Mouse (Mus musculus) heart, adult 2 months (tissue): ENCODE measurements at regions not wholly inside any gene's neighbourhood (a gene's known extent, or its start where the extent isn't known, plus 50 kb on each side); places are given as distances from the start of the nearest gene placed in this dataset.

Source experiments
- DNase-seq, 2 experiments: peaks; one replicate each; pipeline ENCODE4 v3.0.0; 2021
- H3K27ac ChIP-seq: fragments of 200-600 bp; 2 replicates; pipeline ENCODE4 v1.8.1; 2022
- H3K27me3 ChIP-seq: fragments of 200-500 bp; 2 replicates; pipeline ENCODE4 v1.6.1; 2012; ENCODE audit warnings: mild to moderate bottlenecking, low read length, inconsistent platforms, mixed read lengths; ENCODE audit not compliant: control insufficient read depth, insufficient read depth
- H3K36me3 ChIP-seq: fragments of 200-500 bp; 2 replicates; pipeline ENCODE4 v1.6.1; 2012; ENCODE audit warnings: low read length, inconsistent platforms; ENCODE audit not compliant: control insufficient read depth, insufficient read depth
- H3K4me1 ChIP-seq: fragments of 200-500 bp; 2 replicates; pipeline ENCODE4 v1.6.1; 2011; ENCODE audit warnings: low read length; ENCODE audit not compliant: control insufficient read depth, insufficient read depth
- H3K4me3 ChIP-seq: fragments of 200-600 bp; 2 replicates; pipeline ENCODE4 v1.8.1; 2022
- H3K79me2 ChIP-seq: fragments of 200-500 bp; replicated peaks from 2 replicates; pipeline ENCODE4 v1.6.1; 2012; ENCODE audit warnings: mild to moderate bottlenecking, inconsistent platforms, low read length, moderate library complexity, mixed read lengths; ENCODE audit not compliant: control insufficient read depth, insufficient read depth
- H3K9ac ChIP-seq: fragments of 200-500 bp; 2 replicates; pipeline ENCODE4 v1.6.1; 2012; ENCODE audit warnings: low read depth, mild to moderate bottlenecking, control low read depth, inconsistent platforms, low read length, mixed read lengths
- CTCF ChIP-seq: fragments of 200-600 bp; IDR thresholded peaks from 2 replicates; pipeline ENCODE4 v1.8.1; 2022; ENCODE audit warnings: antibody characterized with exemption, mild to moderate bottlenecking, moderate library complexity
- EP300 ChIP-seq: fragments of 200-500 bp; IDR thresholded peaks from 2 replicates; pipeline ENCODE4 v1.6.1; 2011; ENCODE audit warnings: low read depth, low read length, control low read depth; ENCODE audit not compliant: insufficient read depth
- POLR2A ChIP-seq: fragments of 200-500 bp; IDR thresholded peaks from 2 replicates; pipeline ENCODE4 v1.6.1; 2011; ENCODE audit warnings: mild to moderate bottlenecking, low read depth, low read length, control low read depth; ENCODE audit not compliant: insufficient read depth
- WGBS: fragments of 180-500 bp; shearing (Covaris S2); methylation state at CpG from one replicate; pipeline ENCODE4 v1.1.7; 2018; 5-methylcytosine and 5-hydroxymethylcytosine counted together
- intact Hi-C: fragments of 180-260 bp; cut with DNase I; formaldehyde crosslinking; loops from one replicate; pipeline ENCODE4 v1.15.1; 2025

- no peak overlapping the region for H3K27ac ChIP-seq
- DNase-seq: no peak
- H3K4me1 ChIP-seq: no peaks in the 10 kb centered on the region
- no peaks in the 10 kb centered on the region for H3K27me3 ChIP-seq
- intact Hi-C loops: loop anchor here (5.0 to 10.0 kb wide), 2 partner anchors 451 to 568 kb away; no protein-coding TSS in a partner anchor
- H3K79me2 ChIP-seq: no peaks in the 10 kb centered on the region
- no peak for TF ChIP-seq EP300
- TF ChIP-seq POLR2A: no peak
- TF ChIP-seq CTCF: peak; percentile 78
- no peak overlapping the region for H3K4me3 ChIP-seq
- no peak overlapping the region for H3K9ac ChIP-seq
- H3K36me3 ChIP-seq: no peaks in the 10 kb centered on the region
- 40% methylated on average over 2 of the region's 2 CpGs for WGBS
These were observed 678.8 kb upstream of the Sox9 start for GRCm38 (mm10) chr11:112103252-112103651.

- Histone ChIP-seq H3K4me3 (no peak overlapping the region), H3K36me3 (no peaks in the 10 kb centered on the region), H3K27ac (no peak overlapping the region), H3K4me1 (no peaks in the 10 kb centered on the region), H3K9ac (no peak overlapping the region), H3K27me3 (no peaks in the 10 kb centered on the region), H3K79me2 (no peaks in the 10 kb centered on the region)
- 44% methylated on average over 4 of the region's 4 CpGs for WGBS
- intact Hi-C loops: loop anchor here (10.0 kb wide), 1 partner anchor 572 kb away; no protein-coding TSS in a partner anchor
- no peak for DNase-seq
- TF ChIP-seq CTCF (no peak), EP300 (no peak), POLR2A (no peak)
These were observed 675.1 kb upstream of the Sox9 start for GRCm38 (mm10) chr11:112106891-112107290.

GRCm38 (mm10) chr11:112107314-112107713 is 674.7 kb upstream of the Sox9 start:
- Histone ChIP-seq H3K4me3 (no peak overlapping the region), H3K36me3 (no peaks in the 10 kb centered on the region), H3K9ac (no peak overlapping the region), H3K27ac (no peak overlapping the region), H3K27me3 (no peaks in the 10 kb centered on the region), H3K4me1 (no peaks in the 10 kb centered on the region), H3K79me2 (no peaks in the 10 kb centered on the region)
- TF ChIP-seq CTCF: no peak
- no peak for TF ChIP-seq EP300
- TF ChIP-seq POLR2A: no peak
- no peak for DNase-seq
- intact Hi-C loops: loop anchor here (10.0 kb wide), 1 partner anchor 573 kb away; no protein-coding TSS in a partner anchor
- WGBS: 54% methylated on average over 7 of the region's 7 CpGs

GRCm38 (mm10) chr11:112121026-112121425 is 661.0 kb upstream of the Sox9 start:
- Histone ChIP-seq H3K27me3 (no peaks in the 10 kb centered on the region), H3K79me2 (no peaks in the 10 kb centered on the region), H3K27ac (no peak overlapping the region), H3K9ac (no peak overlapping the region), H3K4me1 (no peaks in the 10 kb centered on the region), H3K4me3 (no peak overlapping the region), H3K36me3 (no peaks in the 10 kb centered on the region)
- WGBS: 87% methylated on average over 6 of the region's 6 CpGs
- TF ChIP-seq EP300: no peak
- no peak for TF ChIP-seq POLR2A
- TF ChIP-seq CTCF: no peak
- intact Hi-C loops: no loop called here
- no peak for DNase-seq

GRCm38 (mm10) chr11:112121831-112122230 is 660.2 kb upstream of the Sox9 start:
- intact Hi-C loops: no loop called here
- TF ChIP-seq EP300: no peak
- no peak for TF ChIP-seq POLR2A
- TF ChIP-seq CTCF: no peak
- H3K36me3 ChIP-seq: no peaks in the 10 kb centered on the region
- no peak for DNase-seq
- no peak overlapping the region for H3K27ac ChIP-seq
- H3K4me3 ChIP-seq: no peak overlapping the region
- 41% methylated on average over 5 of the region's 5 CpGs for WGBS
- no peak overlapping the region for H3K9ac ChIP-seq
- no peaks in the 10 kb centered on the region for H3K27me3 ChIP-seq
- no peaks in the 10 kb centered on the region for H3K79me2 ChIP-seq
- H3K4me1 ChIP-seq: no peaks in the 10 kb centered on the region

GRCm38 (mm10) chr11:112125249-112125933 is 656.6 kb upstream of the Sox9 start:
- H3K9ac ChIP-seq: no peak overlapping the region
- intact Hi-C loops: no loop called here
- 76% methylated on average over 12 of the region's 12 CpGs for WGBS
- H3K27ac ChIP-seq: no peak overlapping the region
- TF ChIP-seq POLR2A: no peak
- no peaks in the 10 kb centered on the region for H3K79me2 ChIP-seq
- H3K4me3 ChIP-seq: no peak overlapping the region
- H3K36me3 ChIP-seq: no peaks in the 10 kb centered on the region
- no peak for DNase-seq
- H3K4me1 ChIP-seq: no peaks in the 10 kb centered on the region
- H3K27me3 ChIP-seq: no peaks in the 10 kb centered on the region
